Mouse (Mus musculus): ENCODE measurements around the gene Olfr606.
"Not testable (repeated sequence)": the region's sequence is repeated elsewhere in the genome, so short reads cannot be mapped to it uniquely, and the experiment has no call there.

Olfr606 gene

GRCm38 (mm10) chr7:103448746-103449145, at the start of gene Olfr606:
Gene Olfr606 (plus strand): TSS chr7:103449046.
- no peak for DNase-seq

GRCm38 (mm10) chr7:103406521-103407055, 42.3 kb upstream of the Olfr606 start:
- not testable (repeated sequence) for DNase-seq

- DNase-seq, result not testable (repeated sequence)
These were observed 34.1 kb upstream of the Olfr606 start, which contains the start of gene Usp17lc for GRCm38 (mm10) chr7:103414772-103415171. Gene Usp17lc (plus strand): TSS chr7:103415072.

- DNase-seq, result no peak
These were observed 3.5 kb upstream of the Olfr606 start, which contains the start of gene Olfr605 for GRCm38 (mm10) chr7:103445339-103445738. Gene Olfr605 (minus strand): TSS chr7:103445439.

GRCm38 (mm10) chr7:103460590-103460989, 11.7 kb downstream of the Olfr606 start:
- DNase-seq, result no peak

- DNase-seq, result no peak
These were observed 20.7 kb downstream of the Olfr606 start, which contains the start of gene Olfr608 for GRCm38 (mm10) chr7:103469577-103469976. Gene Olfr608 (plus strand): TSS chr7:103469877.

GRCm38 (mm10) chr7:103477106-103477505, 28.3 kb downstream of the Olfr606 start:
- not testable (repeated sequence) for DNase-seq

- no peak for DNase-seq
These were observed 49.1 kb downstream of the Olfr606 start, which contains the start of gene Olfr609 for GRCm38 (mm10) chr7:103497962-103498361. Gene Olfr609 (minus strand): TSS chr7:103498062.
